Mouse (Mus musculus) kidney, adult 2 months (tissue): Measurements from ENCODE around the gene Hnf1a.

ENCODE experiments used
- CTCF ChIP-seq: fragments of 200-500 bp; conservative IDR thresholded peaks from 2 replicates; pipeline ENCODE4 v1.5.1; 2011; ENCODE audit warnings: low read depth, mild to moderate bottlenecking, control low read depth, low read length, moderate library complexity, mixed read lengths; ENCODE audit not compliant: insufficient read depth, insufficient read length
- POLR2A ChIP-seq: fragments of 200-500 bp; IDR thresholded peaks from one replicate; pipeline ENCODE4 v1.6.1; 2011; ENCODE audit warnings: low read depth, low read length, control low read depth

DNA sequence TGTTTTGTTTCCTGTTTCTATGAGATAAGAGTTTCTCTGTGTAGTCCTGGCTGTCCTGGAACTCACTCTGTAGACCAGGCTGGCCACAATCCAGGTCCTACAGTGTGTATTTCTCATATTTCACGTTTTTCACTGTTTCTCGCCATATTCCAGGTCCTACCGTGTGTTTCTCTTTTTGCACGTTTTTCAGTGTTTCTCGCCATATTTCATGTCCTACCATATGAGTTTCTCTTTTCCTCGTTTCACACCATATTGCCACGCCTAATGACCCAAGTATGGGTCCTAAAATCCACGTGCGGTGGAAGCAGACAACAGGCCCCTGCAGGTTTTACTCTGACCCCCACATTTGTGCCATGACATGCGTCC lies 48.5 kb downstream of the Hnf1a start:
- no peak for TF ChIP-seq CTCF
- TF ChIP-seq POLR2A: no peak
